Mouse (Mus musculus): ENCODE results near the gene Klhdc1. TPM values are rescaled to one million over a fixed set of nuclear protein-coding genes. Genes with fewer than 3 reads are reported as not detected.

The Klhdc1 gene
- polyA plus RNA-seq, 1 experiment: not detected

- Histone ChIP-seq H3K4me3 (ENCODE audit: insufficient read depth, low read depth, low read length) (no peak overlapping the region), H3K4me1 (ENCODE audit: control insufficient read depth, insufficient read depth, low read length) (no peaks in the 10 kb centered on the region), H3K27ac (ENCODE audit: insufficient read depth, low read depth, low read length) (no peak overlapping the region)
- TF ChIP-seq POLR2A (IDR thresholded peaks at IDR 0.05; ENCODE audit: insufficient read depth, low read depth, low read length): no peak
- no peak for TF ChIP-seq CTCF (IDR thresholded peaks at IDR 0.05; ENCODE audit: insufficient read depth, low read depth, low read length)
- 81% methylated on average over 7 of the region's 7 CpGs for WGBS
These were observed 42.2 kb downstream of the Klhdc1 start for GRCm38 (mm10) chr12:69283146-69283545.

DNA sequence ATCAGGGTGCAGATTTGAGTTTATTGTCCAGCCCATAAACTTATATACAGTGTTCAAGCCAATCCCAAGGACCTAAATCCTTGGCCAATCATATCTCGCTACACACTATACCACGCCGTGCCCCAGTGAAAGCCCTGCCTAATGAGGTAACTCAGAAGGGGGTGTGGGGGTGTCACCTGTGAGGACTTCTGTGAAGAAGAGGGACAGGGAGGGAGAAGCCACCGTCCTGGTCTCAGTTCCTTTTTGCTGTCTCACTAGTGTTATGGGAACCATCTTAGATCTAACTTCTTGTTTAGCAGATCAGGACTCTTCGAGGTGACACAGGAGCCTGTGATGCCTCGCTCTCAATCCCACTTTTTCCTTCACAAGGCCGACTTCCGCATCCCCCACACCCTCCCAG, 46.6 kb downstream of the Klhdc1 start:
- WGBS: 89% methylated on average over 8 of the region's 8 CpGs
- no peak for TF ChIP-seq CTCF (IDR thresholded peaks at IDR 0.05; ENCODE audit: insufficient read depth, low read depth, low read length)
- H3K4me1 ChIP-seq (ENCODE audit: control insufficient read depth, insufficient read depth, low read length): no peaks in the 10 kb centered on the region
- H3K4me3 ChIP-seq (ENCODE audit: insufficient read depth, low read depth, low read length): no peak overlapping the region
- no peak overlapping the region for H3K27ac ChIP-seq (ENCODE audit: insufficient read depth, low read depth, low read length)

- H3K27ac ChIP-seq (ENCODE audit: insufficient read depth, low read depth, low read length): no peak overlapping the region
- 68% methylated on average over 9 of the region's 9 CpGs for WGBS
- no peak overlapping the region for H3K4me3 ChIP-seq (ENCODE audit: insufficient read depth, low read depth, low read length)
- H3K4me1 ChIP-seq (ENCODE audit: control insufficient read depth, insufficient read depth, low read length): no peaks in the 10 kb centered on the region
- no peak for TF ChIP-seq POLR2A (IDR thresholded peaks at IDR 0.05; ENCODE audit: insufficient read depth, low read depth, low read length)
- no peak for TF ChIP-seq CTCF (IDR thresholded peaks at IDR 0.05; ENCODE audit: insufficient read depth, low read depth, low read length)
These were observed 47.7 kb downstream of the Klhdc1 start for GRCm38 (mm10) chr12:69288699-69289098.

DNA sequence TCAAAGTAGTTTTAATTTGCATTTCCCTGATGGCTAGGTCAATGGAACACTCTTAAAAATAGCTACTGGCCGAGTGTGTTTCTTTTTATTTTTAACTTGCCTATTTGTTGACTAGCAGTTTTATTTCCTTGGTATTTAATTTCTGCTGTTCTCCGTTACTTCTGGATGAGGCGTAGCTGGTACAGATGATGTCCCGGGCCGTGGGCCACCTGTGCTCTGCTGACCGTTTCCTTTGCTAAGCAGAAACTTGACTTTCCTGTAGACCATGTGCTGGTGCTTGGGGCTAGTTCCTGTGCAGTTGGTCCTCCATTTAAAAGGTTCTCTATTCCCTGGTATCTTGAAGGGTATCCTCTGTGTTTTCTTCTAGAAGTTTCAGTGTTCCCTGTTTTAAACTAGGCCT, 51.4 kb downstream of the Klhdc1 start:
- TF ChIP-seq POLR2A (IDR thresholded peaks at IDR 0.05; ENCODE audit: insufficient read depth, low read depth, low read length): no peak
- no peak for TF ChIP-seq CTCF (IDR thresholded peaks at IDR 0.05; ENCODE audit: insufficient read depth, low read depth, low read length)
- Histone ChIP-seq H3K4me1 (ENCODE audit: control insufficient read depth, insufficient read depth, low read length) (peaks cover 5% of the 10 kb centered on the region), H3K4me3 (ENCODE audit: insufficient read depth, low read depth, low read length) (no peak overlapping the region), H3K27ac (ENCODE audit: insufficient read depth, low read depth, low read length) (no peak overlapping the region)
- 90% methylated on average over 6 of the region's 6 CpGs for WGBS

GRCm38 (mm10) chr12:69293815-69294214, 52.8 kb downstream of the Klhdc1 start:
- TF ChIP-seq POLR2A (IDR thresholded peaks at IDR 0.05; ENCODE audit: insufficient read depth, low read depth, low read length): no peak
- TF ChIP-seq CTCF (IDR thresholded peaks at IDR 0.05; ENCODE audit: insufficient read depth, low read depth, low read length): no peak
- WGBS: 49% methylated on average over 2 of the region's 2 CpGs
- H3K27ac ChIP-seq (ENCODE audit: insufficient read depth, low read depth, low read length): no peak overlapping the region
- H3K4me3 ChIP-seq (ENCODE audit: insufficient read depth, low read depth, low read length): no peak overlapping the region
- peaks cover 8% of the 10 kb centered on the region for H3K4me1 ChIP-seq (ENCODE audit: control insufficient read depth, insufficient read depth, low read length)

GRCm38 (mm10) chr12:69294936-69295335, 54.0 kb downstream of the Klhdc1 start:
- 77% methylated on average over 2 of the region's 2 CpGs for WGBS
- peaks cover 14% of the 10 kb centered on the region for H3K4me1 ChIP-seq (ENCODE audit: control insufficient read depth, insufficient read depth, low read length)
- TF ChIP-seq POLR2A (IDR thresholded peaks at IDR 0.05; ENCODE audit: insufficient read depth, low read depth, low read length) (no peak), CTCF (IDR thresholded peaks at IDR 0.05; ENCODE audit: insufficient read depth, low read depth, low read length) (no peak)
- H3K27ac ChIP-seq (ENCODE audit: insufficient read depth, low read depth, low read length): no peak overlapping the region
- H3K4me3 ChIP-seq (ENCODE audit: insufficient read depth, low read depth, low read length): no peak overlapping the region

DNA sequence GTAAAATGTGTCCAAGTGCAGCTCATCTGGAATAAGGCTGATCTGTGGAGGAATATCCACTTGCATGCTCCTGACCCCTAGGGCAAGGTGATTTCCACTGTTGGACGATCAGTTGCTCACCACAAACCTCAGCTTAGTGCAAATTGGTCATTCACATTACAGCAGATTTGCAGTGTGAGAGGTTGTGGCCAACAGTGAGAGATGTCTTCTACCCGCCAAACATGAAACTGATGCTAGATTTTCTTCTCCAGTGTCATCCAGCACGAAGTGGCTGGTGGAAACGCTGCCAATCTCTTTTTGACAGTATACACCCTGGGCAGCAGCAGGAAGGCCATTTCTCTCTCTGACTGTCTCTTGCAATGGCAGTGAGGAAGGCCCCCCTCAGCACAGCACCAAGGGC, 54.7 kb downstream of the Klhdc1 start:
- no peak for TF ChIP-seq POLR2A (IDR thresholded peaks at IDR 0.05; ENCODE audit: insufficient read depth, low read depth, low read length)
- TF ChIP-seq CTCF (IDR thresholded peaks at IDR 0.05; ENCODE audit: insufficient read depth, low read depth, low read length): no peak
- peak overlapping the region; percentile 20; the same call in 1 of the 2 replicates for H3K4me3 ChIP-seq (ENCODE audit: insufficient read depth, low read depth, low read length)
- peak overlapping the region; percentile 96 for H3K27ac ChIP-seq (ENCODE audit: insufficient read depth, low read depth, low read length)
- 81% methylated on average over 4 of the region's 4 CpGs for whole genome bisulfite sequencing
- H3K4me1 ChIP-seq (ENCODE audit: control insufficient read depth, insufficient read depth, low read length): peaks cover 14% of the 10 kb centered on the region

- under 1% methylated on average over 98 of the region's 98 CpGs for WGBS
- H3K27ac ChIP-seq (ENCODE audit: insufficient read depth, low read depth, low read length): peak within 1 kb of the TSS; percentile 96
- peaks cover 14% of the 10 kb centered on the region for H3K4me1 ChIP-seq (ENCODE audit: control insufficient read depth, insufficient read depth, low read length)
- TF ChIP-seq CTCF (IDR thresholded peaks at IDR 0.05; ENCODE audit: insufficient read depth, low read depth, low read length) (no peak), POLR2A (IDR thresholded peaks at IDR 0.05; ENCODE audit: insufficient read depth, low read depth, low read length) (peak; percentile 62)
- H3K4me3 ChIP-seq (ENCODE audit: insufficient read depth, low read depth, low read length): peak within 1 kb of the TSS; percentile 93
These were observed 55.8 kb downstream of the Klhdc1 start, which contains the start of gene Klhdc2 for GRCm38 (mm10) chr12:69296511-69297410. TSS of gene Klhdc2 (plus strand) at chr12:69296681.

- peak overlapping the region; percentile 96 for H3K27ac ChIP-seq (ENCODE audit: insufficient read depth, low read depth, low read length)
- H3K4me1 ChIP-seq (ENCODE audit: control insufficient read depth, insufficient read depth, low read length): peaks cover 14% of the 10 kb centered on the region
- 15% methylated on average over 20 of the region's 20 CpGs for WGBS
- peak overlapping the region; percentile 93 for H3K4me3 ChIP-seq (ENCODE audit: insufficient read depth, low read depth, low read length)
- no peak for TF ChIP-seq POLR2A (IDR thresholded peaks at IDR 0.05; ENCODE audit: insufficient read depth, low read depth, low read length)
- no peak for TF ChIP-seq CTCF (IDR thresholded peaks at IDR 0.05; ENCODE audit: insufficient read depth, low read depth, low read length)
These were observed 56.6 kb downstream of the Klhdc1 start for GRCm38 (mm10) chr12:69297411-69298150.

Measured in olfactory bulb, adult 2 months (tissue).